Mouse (Mus musculus) ES-Bruce4 (cell line): ENCODE measurements around the gene Dpm3.

ENCODE experiments used
- CTCF ChIP-seq: IDR thresholded peaks from one replicate; pipeline ENCODE4 v1.8.1; 2011; ENCODE audit warnings: low read depth, low read length
- EP300 ChIP-seq: IDR thresholded peaks from 2 replicates; pipeline ENCODE4 v1.6.1; 2011; ENCODE audit warnings: low read depth, low read length; ENCODE audit not compliant: insufficient read depth
- POLR2A ChIP-seq: IDR thresholded peaks from one replicate; pipeline ENCODE4 v1.8.1; 2011; ENCODE audit warnings: low read length; ENCODE audit not compliant: insufficient read depth

DNA sequence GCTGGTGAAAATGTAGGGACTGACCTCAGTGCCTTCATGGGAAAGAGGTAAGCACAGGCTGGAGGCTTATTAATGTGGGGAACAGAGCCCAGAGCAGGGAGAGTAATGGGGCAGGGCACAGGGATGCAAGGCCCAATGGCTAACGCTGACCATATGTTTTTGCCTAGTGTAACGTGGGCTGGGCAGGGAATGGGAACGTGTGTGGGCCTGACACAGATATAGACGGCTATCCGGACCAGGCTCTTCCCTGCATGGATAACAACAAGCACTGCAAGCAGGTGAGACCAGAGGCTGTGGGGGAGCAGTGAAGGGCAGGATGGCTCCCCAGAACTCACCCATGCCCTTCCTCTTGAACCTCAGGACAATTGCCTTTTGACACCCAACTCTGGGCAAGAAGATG is 38.0 kb upstream of the Dpm3 start:
- TF ChIP-seq POLR2A (no peak), EP300 (no peak), CTCF (no peak)
